Mouse (Mus musculus): ENCODE measurements around the gene Cbx4. TPM values are rescaled to one million over a fixed set of nuclear protein-coding genes. Genes with fewer than 3 reads are reported as not detected.
A peak's percentile ranks its signal among the peaks of the same experiment; 100 is the strongest.

Gene Cbx4
- total RNA-seq, 2 experiments from 2014 or later, result 57.3 to 59.4 TPM

GRCm38 (mm10) chr11:119041325-119041716 lies 44.7 kb downstream of the Cbx4 start:
- no peak for DNase-seq

GRCm38 (mm10) chr11:119040600-119041324 lies 45.3 kb downstream of the Cbx4 start, which contains the start of gene Cbx8:
Cbx8 (minus strand) TSS chr11:119040969.
- peak; percentile 99 to 100 for DNase-seq

GRCm38 (mm10) chr11:119039732-119040512 lies 46.1 kb downstream of the Cbx4 start:
- no peak for DNase-seq

GRCm38 (mm10) chr11:119038744-119039484 lies 47.1 kb downstream of the Cbx4 start:
- no peak for DNase-seq

GRCm38 (mm10) chr11:119037780-119038401 lies 48.1 kb downstream of the Cbx4 start:
- no peak for DNase-seq

- peak in 1 of 2 experiments; percentile 13 for DNase-seq
Measured at GRCm38 (mm10) chr11:119036934-119037779, 48.9 kb downstream of the Cbx4 start.

- DNase-seq, result no peak
Measured at GRCm38 (mm10) chr11:119036447-119036846, 49.6 kb downstream of the Cbx4 start.

GRCm38 (mm10) chr11:119035686-119036165 lies 50.3 kb downstream of the Cbx4 start:
- DNase-seq, result peak; percentile 18 to 37

- DNase-seq, result no peak
Measured at GRCm38 (mm10) chr11:119035094-119035685, 50.8 kb downstream of the Cbx4 start.

- DNase-seq, result no peak
Measured at GRCm38 (mm10) chr11:119034635-119035034, 51.4 kb downstream of the Cbx4 start.

GRCm38 (mm10) chr11:119033874-119034558 lies 52.0 kb downstream of the Cbx4 start:
- peak; percentile 74 to 80 for DNase-seq

Other genes with a start within 250 kb of the Cbx4 start
- gene Rbfox3, start 174.6 kb downstream of the Cbx4 start, total RNA-seq (2021), result 100 to 1,000 TPM; 266 to 269 TPM
- gene Enpp7, start 98.0 kb downstream of the Cbx4 start, total RNA-seq (2021), result not detected
- 1 to 10 TPM; 4.0 to 4.4 TPM for gene Cbx2, start 63.3 kb downstream of the Cbx4 start, total RNA-seq (2021)
- 10 to 100 TPM; 11.2 to 13.6 TPM for gene Cbx8, start 45.3 kb downstream of the Cbx4 start, total RNA-seq (2021)
- gene Tbc1d16, start 142.3 kb upstream of the Cbx4 start, total RNA-seq (2021), result 10 to 100 TPM; 47.9 to 50.9 TPM
- gene Ccdc40, start 142.4 kb upstream of the Cbx4 start, total RNA-seq (2021), result 1 to 10 TPM; 1.6 to 2.3 TPM
- 100 to 1,000 TPM; 294 to 299 TPM for gene Gaa, start 181.7 kb upstream of the Cbx4 start, total RNA-seq (2021)
- gene Eif4a3, start 213.9 kb upstream of the Cbx4 start, total RNA-seq (2021), result 10 to 100 TPM; 89.2 to 91.8 TPM
- gene Card14, start 221.5 kb upstream of the Cbx4 start, total RNA-seq (2021), result 1 to 10 TPM in 1 of 2 experiments, under 1 TPM in 1; 0.52 to 1.2 TPM